Mouse (Mus musculus) c-Kit-negative CD71-positive TER-119-positive erythroid progenitor cells, embryonic 14.5 days (primary cell): Measurements from ENCODE around the gene Zfand3.

ENCODE experiments used
- DNase-seq: peaks from one replicate; pipeline ENCODE4 v3.0.0-alpha.2; 2013; ENCODE audit warnings: low read depth, low spot score

Zfand3 gene

GRCm38 (mm10) chr17:30148320-30148719 is 143.8 kb downstream of the Zfand3 start:
- no peak for DNase-seq

- no peak for DNase-seq
Measured at GRCm38 (mm10) chr17:30149911-30150310, 145.4 kb downstream of the Zfand3 start.

GRCm38 (mm10) chr17:30154144-30154543 is 149.6 kb downstream of the Zfand3 start:
- no peak for DNase-seq

- no peak for DNase-seq
Measured at GRCm38 (mm10) chr17:30154861-30155260, 150.3 kb downstream of the Zfand3 start.

GRCm38 (mm10) chr17:30155411-30155925 is 150.9 kb downstream of the Zfand3 start:
- no peak for DNase-seq

- no peak for DNase-seq
Measured at GRCm38 (mm10) chr17:30158419-30159108, 154.0 kb downstream of the Zfand3 start.

- DNase-seq: no peak
Measured at GRCm38 (mm10) chr17:30159341-30159740, 154.8 kb downstream of the Zfand3 start.

- no peak for DNase-seq
Measured at GRCm38 (mm10) chr17:30160823-30161432, 156.4 kb downstream of the Zfand3 start.

- no peak for DNase-seq
Measured at GRCm38 (mm10) chr17:30162983-30163382, 158.4 kb downstream of the Zfand3 start.

GRCm38 (mm10) chr17:30163793-30164192 is 159.3 kb downstream of the Zfand3 start:
- no peak for DNase-seq

GRCm38 (mm10) chr17:30164818-30165217 is 160.3 kb downstream of the Zfand3 start:
- no peak for DNase-seq

GRCm38 (mm10) chr17:30177435-30177834 is 172.9 kb downstream of the Zfand3 start:
- no peak for DNase-seq

- DNase-seq: no peak
Measured at GRCm38 (mm10) chr17:30178402-30178801, 173.9 kb downstream of the Zfand3 start.

GRCm38 (mm10) chr17:30180197-30180596 is 175.7 kb downstream of the Zfand3 start:
- DNase-seq: no peak

- DNase-seq: no peak
Measured at GRCm38 (mm10) chr17:30181554-30181953, 177.0 kb downstream of the Zfand3 start.

- no peak for DNase-seq
Measured at GRCm38 (mm10) chr17:30182063-30182462, 177.5 kb downstream of the Zfand3 start.

GRCm38 (mm10) chr17:30183561-30183960 is 179.0 kb downstream of the Zfand3 start:
- DNase-seq: no peak

GRCm38 (mm10) chr17:30187154-30187553 is 182.6 kb downstream of the Zfand3 start:
- no peak for DNase-seq

- no peak for DNase-seq
Measured at GRCm38 (mm10) chr17:30187581-30187980, 183.0 kb downstream of the Zfand3 start.

GRCm38 (mm10) chr17:30188031-30188981 is 183.8 kb downstream of the Zfand3 start:
- DNase-seq: no peak

GRCm38 (mm10) chr17:30191097-30191640 is 186.6 kb downstream of the Zfand3 start:
- DNase-seq: no peak
